Mouse (Mus musculus) frontal cortex, postnatal 14 days (tissue): ENCODE results near the gene Cyp26c1.

Experiments used
- DNase-seq, 2 experiments: peaks; one replicate each; pipeline ENCODE4 v3.0.0; 2022; ENCODE audit warnings: low spot score in 2 of 2

Gene Cyp26c1

GRCm38 (mm10) chr19:37685281-37685680 lies at the start of gene Cyp26c1:
Gene Cyp26c1, plus strand, starts transcription at chr19:37685581.
- no peak for DNase-seq

- no peak for DNase-seq
Observed at GRCm38 (mm10) chr19:37647994-37648393, 37.4 kb upstream of the Cyp26c1 start.

GRCm38 (mm10) chr19:37650526-37650925 lies 34.9 kb upstream of the Cyp26c1 start:
- no peak for DNase-seq

- no peak for DNase-seq
Observed at GRCm38 (mm10) chr19:37654012-37654411, 31.4 kb upstream of the Cyp26c1 start.

GRCm38 (mm10) chr19:37656441-37656840 lies 28.9 kb upstream of the Cyp26c1 start:
- DNase-seq, result no peak

- DNase-seq, result no peak
Observed at GRCm38 (mm10) chr19:37665256-37665655, 20.1 kb upstream of the Cyp26c1 start.

- no peak for DNase-seq
Observed at GRCm38 (mm10) chr19:37667855-37668594, 17.4 kb upstream of the Cyp26c1 start.

- no peak for DNase-seq
Observed at GRCm38 (mm10) chr19:37668657-37669056, 16.7 kb upstream of the Cyp26c1 start.

GRCm38 (mm10) chr19:37669486-37669885 lies 15.9 kb upstream of the Cyp26c1 start:
- no peak for DNase-seq

- no peak for DNase-seq
Observed at GRCm38 (mm10) chr19:37673393-37673792, 12.0 kb upstream of the Cyp26c1 start.

GRCm38 (mm10) chr19:37686347-37686746 lies 966 bp downstream of the Cyp26c1 start:
- DNase-seq, result no peak

- DNase-seq, result no peak
Observed at GRCm38 (mm10) chr19:37686941-37687850, 1.8 kb downstream of the Cyp26c1 start.

GRCm38 (mm10) chr19:37689478-37689877 lies 4.1 kb downstream of the Cyp26c1 start:
- no peak for DNase-seq

GRCm38 (mm10) chr19:37690716-37691115 lies 5.3 kb downstream of the Cyp26c1 start:
- DNase-seq, result no peak

- DNase-seq, result peak in 1 of 2 experiments; percentile 37
Observed at GRCm38 (mm10) chr19:37692879-37693278, 7.5 kb downstream of the Cyp26c1 start.

GRCm38 (mm10) chr19:37695146-37695545 lies 9.8 kb downstream of the Cyp26c1 start:
- no peak for DNase-seq

- DNase-seq, result no peak
Observed at GRCm38 (mm10) chr19:37695762-37696602, 10.6 kb downstream of the Cyp26c1 start.

GRCm38 (mm10) chr19:37696603-37697334 lies 11.4 kb downstream of the Cyp26c1 start:
- no peak for DNase-seq

- DNase-seq, result no peak
Observed at GRCm38 (mm10) chr19:37697335-37697636, 11.9 kb downstream of the Cyp26c1 start.

GRCm38 (mm10) chr19:37697651-37698272 lies 12.4 kb downstream of the Cyp26c1 start, which contains the start of gene Cyp26a1:
Gene Cyp26a1, plus strand, starts transcription at chr19:37697798.
- no peak for DNase-seq
